Mouse (Mus musculus): ENCODE data around the gene Dgat2.

Gene Dgat2

GRCm38 (mm10) chr7:99133811-99134402 is 48.6 kb downstream of the Dgat2 start:
- no peak for DNase-seq

GRCm38 (mm10) chr7:99132597-99132996 is 49.9 kb downstream of the Dgat2 start:
- DNase-seq, result no peak

GRCm38 (mm10) chr7:99131819-99132353 is 50.6 kb downstream of the Dgat2 start:
- DNase-seq, result no peak

- no peak for DNase-seq
Measured at GRCm38 (mm10) chr7:99128965-99129364, 53.6 kb downstream of the Dgat2 start.

GRCm38 (mm10) chr7:99128020-99128950 is 54.2 kb downstream of the Dgat2 start:
- DNase-seq, result no peak

- DNase-seq, result no peak
Measured at GRCm38 (mm10) chr7:99126057-99126456, 56.5 kb downstream of the Dgat2 start.

GRCm38 (mm10) chr7:99122651-99123050 is 59.9 kb downstream of the Dgat2 start:
- DNase-seq, result no peak

GRCm38 (mm10) chr7:99120865-99121521 is 61.5 kb downstream of the Dgat2 start:
- no peak for DNase-seq

GRCm38 (mm10) chr7:99120082-99120481 is 62.4 kb downstream of the Dgat2 start:
- DNase-seq, result no peak

GRCm38 (mm10) chr7:99116781-99117180 is 65.7 kb downstream of the Dgat2 start:
- no peak for DNase-seq

- peak; percentile 75 for DNase-seq
Measured at GRCm38 (mm10) chr7:99114006-99114726, 68.4 kb downstream of the Dgat2 start.

- DNase-seq, result no peak
Measured at GRCm38 (mm10) chr7:99107566-99107965, 75.0 kb downstream of the Dgat2 start.

- no peak for DNase-seq
Measured at GRCm38 (mm10) chr7:99106714-99107270, 75.7 kb downstream of the Dgat2 start.

Data from cerebellum, adult 11-12 months (tissue).